Mouse (Mus musculus): Measurements from ENCODE around the gene Ugt1a8. TPM values are rescaled to one million over a fixed set of nuclear protein-coding genes. Genes with fewer than 3 reads are reported as not detected.
A peak's percentile ranks its signal among the peaks of the same experiment; 100 is the strongest.
"Not testable (repeated sequence)": the region's sequence is repeated elsewhere in the genome, so short reads cannot be mapped to it uniquely, and the experiment has no call there.

Ugt1a8 gene
- polyA plus RNA-seq, 1 experiment from 2014 or later, result not detected

GRCm38 (mm10) chr1:88158430-88158829 is 70.8 kb downstream of the Ugt1a8 start:
- ATAC-seq (ENCODE audit: low FRiP score, low TSS enrichment), result no peak
- H3K4me1 ChIP-seq (ENCODE audit: insufficient read depth, low read length), result no peaks in the 10 kb centered on the region
- no peaks in the 10 kb centered on the region for H3K9me3 ChIP-seq (ENCODE audit: low read length)
- H3K4me3 ChIP-seq (ENCODE audit: low read length), result no peak overlapping the region
- 72% methylated on average over 2 of the region's 2 CpGs for WGBS
- H3K9ac ChIP-seq (replicated peaks; ENCODE audit: low read length), result no peak overlapping the region
- no peaks in the 10 kb centered on the region for H3K36me3 ChIP-seq (ENCODE audit: insufficient read depth, low read length)
- no peaks in the 10 kb centered on the region for H3K27me3 ChIP-seq (ENCODE audit: insufficient read depth, low read length)
- no peak overlapping the region for H3K4me2 ChIP-seq (replicated peaks; ENCODE audit: low read depth, low read length)
- no peak overlapping the region for H3K27ac ChIP-seq (ENCODE audit: low read length)

GRCm38 (mm10) chr1:88165711-88166110 is 78.1 kb downstream of the Ugt1a8 start, which contains the start of gene Ugt1a5:
Gene Ugt1a5, plus strand, starts transcription at chr1:88166012.
- Histone ChIP-seq H3K4me3 (ENCODE audit: low read length) (no peak within 1 kb of the TSS), H3K9ac (replicated peaks; ENCODE audit: low read length) (no peak within 1 kb of the TSS), H3K27ac (ENCODE audit: low read length) (no peak within 1 kb of the TSS), H3K36me3 (ENCODE audit: insufficient read depth, low read length) (no peaks in the 10 kb centered on the region), H3K27me3 (ENCODE audit: insufficient read depth, low read length) (no peaks in the 10 kb centered on the region), H3K4me1 (ENCODE audit: insufficient read depth, low read length) (no peaks in the 10 kb centered on the region), H3K9me3 (ENCODE audit: low read length) (peaks cover 5% of the 10 kb centered on the region; the same call in 1 of the 2 replicates), H3K4me2 (replicated peaks; ENCODE audit: low read depth, low read length) (no peak within 1 kb of the TSS)
- 80% methylated on average over 5 of the region's 5 CpGs for WGBS
- ATAC-seq (ENCODE audit: low FRiP score, low TSS enrichment), result no peak

- not testable (repeated sequence) for H3K4me2 ChIP-seq (replicated peaks; ENCODE audit: low read depth, low read length); H3K9ac ChIP-seq (replicated peaks; ENCODE audit: low read length); H3K4me1 ChIP-seq (ENCODE audit: insufficient read depth, low read length); H3K4me3 ChIP-seq (ENCODE audit: low read length); ATAC-seq (ENCODE audit: low FRiP score, low TSS enrichment); H3K27ac ChIP-seq (ENCODE audit: low read length); H3K36me3 ChIP-seq (ENCODE audit: insufficient read depth, low read length); H3K27me3 ChIP-seq (ENCODE audit: insufficient read depth, low read length)
- WGBS, result 86% methylated on average over 5 of the region's 7 CpGs
- peaks cover 11% of the 10 kb centered on the region; the same call in 1 of the 2 replicates for H3K9me3 ChIP-seq (ENCODE audit: low read length)
These were observed 84.6 kb downstream of the Ugt1a8 start for GRCm38 (mm10) chr1:88172190-88172589.

- H3K9me3 ChIP-seq (ENCODE audit: low read length), result peaks cover 18% of the 10 kb centered on the region
- 88% methylated on average over 1 of the region's 1 CpGs for WGBS
- no peak overlapping the region for H3K9ac ChIP-seq (replicated peaks; ENCODE audit: low read length)
- no peak overlapping the region for H3K4me3 ChIP-seq (ENCODE audit: low read length)
- no peak overlapping the region for H3K4me2 ChIP-seq (replicated peaks; ENCODE audit: low read depth, low read length)
- no peak for ATAC-seq (ENCODE audit: low FRiP score, low TSS enrichment)
- H3K27ac ChIP-seq (ENCODE audit: low read length), result no peak overlapping the region
- H3K36me3 ChIP-seq (ENCODE audit: insufficient read depth, low read length), result no peaks in the 10 kb centered on the region
- H3K4me1 ChIP-seq (ENCODE audit: insufficient read depth, low read length), result no peaks in the 10 kb centered on the region
- no peaks in the 10 kb centered on the region for H3K27me3 ChIP-seq (ENCODE audit: insufficient read depth, low read length)
These were observed 92.0 kb downstream of the Ugt1a8 start for GRCm38 (mm10) chr1:88179657-88180056.

GRCm38 (mm10) chr1:88186325-88186935 is 98.8 kb downstream of the Ugt1a8 start:
- no peak for ATAC-seq (ENCODE audit: low FRiP score, low TSS enrichment)
- H3K9me3 ChIP-seq (ENCODE audit: low read length), result no peaks in the 10 kb centered on the region
- H3K4me1 ChIP-seq (ENCODE audit: insufficient read depth, low read length), result no peaks in the 10 kb centered on the region
- H3K4me3 ChIP-seq (ENCODE audit: low read length), result no peak overlapping the region
- H3K9ac ChIP-seq (replicated peaks; ENCODE audit: low read length), result no peak overlapping the region
- no peaks in the 10 kb centered on the region for H3K36me3 ChIP-seq (ENCODE audit: insufficient read depth, low read length)
- no peak overlapping the region for H3K27ac ChIP-seq (ENCODE audit: low read length)
- no peak overlapping the region for H3K4me2 ChIP-seq (replicated peaks; ENCODE audit: low read depth, low read length)
- H3K27me3 ChIP-seq (ENCODE audit: insufficient read depth, low read length), result no peaks in the 10 kb centered on the region
- 88% methylated on average over 5 of the region's 5 CpGs for WGBS

- 76% methylated on average over 3 of the region's 3 CpGs for WGBS
- H3K36me3 ChIP-seq (ENCODE audit: insufficient read depth, low read length), result no peaks in the 10 kb centered on the region
- no peak for ATAC-seq (ENCODE audit: low FRiP score, low TSS enrichment)
These were observed 104.5 kb downstream of the Ugt1a8 start for GRCm38 (mm10) chr1:88192136-88192535.

GRCm38 (mm10) chr1:88195687-88196086 is 108.1 kb downstream of the Ugt1a8 start:
- H3K27me3 ChIP-seq (ENCODE audit: insufficient read depth, low read length), result no peaks in the 10 kb centered on the region
- no peak overlapping the region for H3K4me3 ChIP-seq (ENCODE audit: low read length)
- no peak overlapping the region for H3K4me2 ChIP-seq (replicated peaks; ENCODE audit: low read depth, low read length)
- no peak overlapping the region for H3K27ac ChIP-seq (ENCODE audit: low read length)
- peaks cover 9% of the 10 kb centered on the region; the same call in 1 of the 2 replicates for H3K4me1 ChIP-seq (ENCODE audit: insufficient read depth, low read length)
- no peak overlapping the region for H3K9ac ChIP-seq (replicated peaks; ENCODE audit: low read length)
- H3K36me3 ChIP-seq (ENCODE audit: insufficient read depth, low read length), result no peaks in the 10 kb centered on the region
- ATAC-seq (ENCODE audit: low FRiP score, low TSS enrichment), result peak; percentile 76
- no peaks in the 10 kb centered on the region for H3K9me3 ChIP-seq (ENCODE audit: low read length)
- 54% methylated on average over 1 of the region's 1 CpGs for WGBS

More at GRCm38 (mm10) chr1:88192136-88192535, 104.5 kb downstream of the Ugt1a8 start:
- no peak overlapping the region for H3K27ac ChIP-seq (ENCODE audit: low read length)
- H3K4me1 ChIP-seq (ENCODE audit: insufficient read depth, low read length), result no peaks in the 10 kb centered on the region
- H3K4me3 ChIP-seq (ENCODE audit: low read length), result no peak overlapping the region
- H3K27me3 ChIP-seq (ENCODE audit: insufficient read depth, low read length), result no peaks in the 10 kb centered on the region
- H3K4me2 ChIP-seq (replicated peaks; ENCODE audit: low read depth, low read length), result no peak overlapping the region
- H3K9me3 ChIP-seq (ENCODE audit: low read length), result no peaks in the 10 kb centered on the region
- no peak overlapping the region for H3K9ac ChIP-seq (replicated peaks; ENCODE audit: low read length)

GRCm38 (mm10) chr1:88197443-88197842 is 109.8 kb downstream of the Ugt1a8 start:
- H3K36me3 ChIP-seq (ENCODE audit: insufficient read depth, low read length), result no peaks in the 10 kb centered on the region
- H3K27me3 ChIP-seq (ENCODE audit: insufficient read depth, low read length), result no peaks in the 10 kb centered on the region
- 60% methylated on average over 3 of the region's 3 CpGs for WGBS
- H3K9me3 ChIP-seq (ENCODE audit: low read length), result no peaks in the 10 kb centered on the region
- H3K4me3 ChIP-seq (ENCODE audit: low read length), result no peak overlapping the region
- no peak overlapping the region for H3K4me2 ChIP-seq (replicated peaks; ENCODE audit: low read depth, low read length)
- H3K9ac ChIP-seq (replicated peaks; ENCODE audit: low read length), result no peak overlapping the region
- peaks cover 9% of the 10 kb centered on the region; the same call in 1 of the 2 replicates for H3K4me1 ChIP-seq (ENCODE audit: insufficient read depth, low read length)
- H3K27ac ChIP-seq (ENCODE audit: low read length), result no peak overlapping the region
- no peak for ATAC-seq (ENCODE audit: low FRiP score, low TSS enrichment)

GRCm38 (mm10) chr1:88199996-88200395 is 112.4 kb downstream of the Ugt1a8 start:
- ATAC-seq (ENCODE audit: low FRiP score, low TSS enrichment), result no peak

GRCm38 (mm10) chr1:88200456-88200855 is 112.8 kb downstream of the Ugt1a8 start, which contains the start of gene Ugt1a2:
Gene Ugt1a2, plus strand, starts transcription at chr1:88200601.
- H3K4me2 ChIP-seq (replicated peaks; ENCODE audit: low read depth, low read length), result no peak within 1 kb of the TSS
- 59% methylated on average over 7 of the region's 7 CpGs for WGBS
- no peak within 1 kb of the TSS for H3K4me3 ChIP-seq (ENCODE audit: low read length)
- peak; percentile 59; the same call in 1 of the 2 replicates for ATAC-seq (ENCODE audit: low FRiP score, low TSS enrichment)
- no peaks in the 10 kb centered on the region for H3K36me3 ChIP-seq (ENCODE audit: insufficient read depth, low read length)
- H3K4me1 ChIP-seq (ENCODE audit: insufficient read depth, low read length), result peaks cover 14% of the 10 kb centered on the region
- peak within 1 kb of the TSS; percentile 77 for H3K27ac ChIP-seq (ENCODE audit: low read length)
- no peak within 1 kb of the TSS for H3K9ac ChIP-seq (replicated peaks; ENCODE audit: low read length)
- no peaks in the 10 kb centered on the region for H3K27me3 ChIP-seq (ENCODE audit: insufficient read depth, low read length)
- H3K9me3 ChIP-seq (ENCODE audit: low read length), result peaks cover 14% of the 10 kb centered on the region

More at GRCm38 (mm10) chr1:88199996-88200395, 112.4 kb downstream of the Ugt1a8 start:
- Histone ChIP-seq H3K4me1 (ENCODE audit: insufficient read depth, low read length) (peaks cover 11% of the 10 kb centered on the region), H3K4me2 (replicated peaks; ENCODE audit: low read depth, low read length) (no peak overlapping the region), H3K9ac (replicated peaks; ENCODE audit: low read length) (no peak overlapping the region), H3K27ac (ENCODE audit: low read length) (peak overlapping the region; percentile 77), H3K27me3 (ENCODE audit: insufficient read depth, low read length) (no peaks in the 10 kb centered on the region), H3K9me3 (ENCODE audit: low read length) (peaks cover 13% of the 10 kb centered on the region), H3K36me3 (ENCODE audit: insufficient read depth, low read length) (no peaks in the 10 kb centered on the region), H3K4me3 (ENCODE audit: low read length) (no peak overlapping the region)
- WGBS, result 69% methylated on average over 2 of the region's 2 CpGs
